Mouse (Mus musculus) testis, postnatal 10 days (tissue): ENCODE data around the gene Akr1b8.
"Not testable (repeated sequence)": the region's sequence is repeated elsewhere in the genome, so short reads cannot be mapped to it uniquely, and the experiment has no call there.

Experiments used
- DNase-seq: peaks from one replicate; pipeline ENCODE4 v3.0.0; 2021; ENCODE audit warnings: low spot score

Gene Akr1b8

DNA sequence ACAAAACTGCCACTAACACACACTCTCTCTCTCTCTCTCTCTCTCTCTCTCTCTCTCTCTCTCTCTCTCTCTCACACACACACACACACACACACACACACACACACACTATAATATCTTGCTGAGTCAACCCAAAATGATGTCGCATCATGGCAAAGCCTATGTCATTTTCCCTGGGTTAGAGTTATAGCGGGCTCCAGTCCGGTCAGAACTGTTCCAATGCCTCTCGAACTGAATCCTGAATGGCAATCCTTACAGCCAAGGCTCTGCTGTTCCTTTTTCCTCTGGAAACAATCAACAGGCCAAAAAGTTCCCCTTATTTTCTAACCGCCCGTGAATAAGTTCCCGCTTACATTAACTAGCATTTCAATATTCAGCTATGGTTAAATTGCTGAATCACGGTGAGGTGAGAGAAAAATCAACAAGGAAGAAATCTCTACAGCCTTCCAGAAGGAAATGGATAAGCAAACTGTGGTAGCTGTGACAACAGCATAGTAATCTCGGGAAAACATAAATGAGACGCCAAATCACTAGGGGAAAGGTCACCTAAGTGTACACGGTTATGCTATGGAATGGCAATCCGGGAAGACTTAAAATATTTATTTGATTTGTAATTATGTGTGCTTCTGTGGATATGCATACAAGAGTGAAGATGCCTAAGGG is 3.8 kb upstream of the Akr1b8 start:
- DNase-seq = no peak

DNA sequence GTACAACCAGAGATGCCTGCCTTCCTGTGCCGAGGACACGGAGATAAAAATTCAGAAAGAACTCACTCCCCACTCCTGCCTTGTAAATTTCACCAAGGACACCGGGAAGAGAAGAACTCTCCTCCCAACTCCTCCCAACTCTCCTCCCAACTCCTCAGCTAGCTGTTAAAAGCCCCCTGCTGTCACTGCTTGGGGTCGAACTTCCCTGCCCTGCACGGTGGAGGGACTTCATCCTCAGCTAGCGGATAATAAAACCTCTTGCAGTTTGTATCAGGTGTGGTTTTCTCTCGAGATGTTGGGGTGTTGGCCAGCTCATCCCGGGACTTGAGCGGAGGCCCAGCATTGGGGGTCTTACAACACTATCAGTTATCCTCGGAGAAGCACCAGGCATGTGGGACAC is 2.4 kb upstream of the Akr1b8 start:
- not testable (repeated sequence) for DNase-seq

DNA sequence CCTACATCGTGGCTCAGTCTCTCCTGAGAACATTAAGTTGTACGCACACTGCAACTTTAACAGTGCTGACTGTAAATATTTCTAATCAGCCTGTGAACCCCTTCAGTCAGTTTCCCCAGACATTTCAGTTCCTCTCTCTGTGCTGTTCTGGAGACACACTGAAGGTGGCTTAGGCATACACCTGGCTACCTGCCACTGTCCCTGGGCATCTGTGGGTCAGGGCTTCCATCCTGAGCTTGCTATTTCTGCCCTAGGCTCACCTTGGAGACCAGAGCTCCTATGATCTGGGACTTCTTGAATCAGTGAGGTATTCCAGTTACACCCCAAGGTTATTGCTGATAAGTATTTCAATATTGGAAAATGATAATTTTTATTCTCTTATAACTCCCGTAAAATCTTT is 1.5 kb upstream of the Akr1b8 start:
- no peak for DNase-seq

DNA sequence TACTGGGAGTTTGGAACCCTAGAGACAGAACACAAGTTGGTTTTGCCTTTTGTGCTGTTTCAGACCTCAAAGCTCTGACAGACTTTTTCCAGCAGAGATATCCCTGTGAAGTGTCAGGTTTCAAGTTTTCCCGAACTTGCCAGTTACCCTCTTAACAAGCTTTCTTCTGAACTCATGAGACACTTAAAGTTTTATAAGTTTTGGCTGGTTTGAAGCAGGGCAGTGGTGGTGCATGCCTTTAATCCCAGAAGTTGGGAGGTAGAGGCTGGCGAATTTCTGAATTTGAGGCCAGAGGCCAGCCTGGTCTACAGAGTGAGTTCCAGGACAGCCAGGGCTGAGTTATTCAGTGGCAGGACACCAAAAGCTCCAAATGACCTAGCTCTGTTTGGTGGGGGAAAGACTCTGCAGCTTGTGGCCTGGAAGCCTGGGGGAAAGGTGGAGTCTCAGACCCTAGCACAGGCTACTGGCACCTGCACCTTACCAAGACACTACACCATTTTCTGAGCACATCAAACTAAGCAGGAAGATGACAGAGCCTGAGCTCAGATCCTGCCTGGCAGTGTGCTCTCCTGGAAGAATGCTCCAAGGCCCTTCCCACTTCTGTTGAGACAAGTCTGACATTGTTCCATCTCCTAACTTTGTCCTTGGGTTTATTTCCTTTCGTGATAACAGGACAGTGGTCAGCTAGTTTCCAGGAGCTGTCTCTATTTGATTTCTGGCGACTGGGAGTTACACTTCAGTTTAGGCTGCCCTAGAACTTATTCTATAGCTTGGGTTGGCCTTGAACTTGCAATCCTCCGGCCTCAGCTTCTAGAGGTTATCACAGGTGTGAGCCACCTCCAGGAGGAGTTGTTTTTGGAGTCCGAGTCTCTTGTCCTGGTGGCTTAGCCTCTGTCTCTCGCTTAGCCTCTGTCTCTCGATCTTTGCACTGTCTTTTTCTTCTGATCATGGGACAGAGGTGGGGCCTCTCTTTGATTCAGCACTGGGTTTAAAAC is 732 bp downstream of the Akr1b8 start:
- DNase-seq = no peak

DNA sequence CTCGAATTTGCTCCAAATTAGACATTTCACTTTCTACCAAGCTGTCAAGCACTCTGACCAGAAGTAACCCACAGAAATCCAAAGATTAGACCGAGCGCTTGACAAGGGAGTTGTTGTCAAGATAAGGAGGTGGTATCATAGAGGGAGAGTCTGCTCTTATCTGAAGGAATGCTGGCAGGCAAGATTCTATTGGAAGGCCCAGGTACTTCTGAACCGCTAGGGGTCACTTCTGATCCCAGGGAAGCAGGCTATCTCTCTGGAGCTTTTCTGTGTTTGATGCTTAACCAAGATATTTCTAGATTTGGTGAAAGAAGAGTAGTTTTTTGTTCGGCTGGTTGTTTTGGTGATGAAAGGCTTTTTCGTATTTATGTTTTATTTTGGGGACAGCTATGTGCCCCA is 1.4 kb downstream of the Akr1b8 start:
- no peak for DNase-seq

DNA sequence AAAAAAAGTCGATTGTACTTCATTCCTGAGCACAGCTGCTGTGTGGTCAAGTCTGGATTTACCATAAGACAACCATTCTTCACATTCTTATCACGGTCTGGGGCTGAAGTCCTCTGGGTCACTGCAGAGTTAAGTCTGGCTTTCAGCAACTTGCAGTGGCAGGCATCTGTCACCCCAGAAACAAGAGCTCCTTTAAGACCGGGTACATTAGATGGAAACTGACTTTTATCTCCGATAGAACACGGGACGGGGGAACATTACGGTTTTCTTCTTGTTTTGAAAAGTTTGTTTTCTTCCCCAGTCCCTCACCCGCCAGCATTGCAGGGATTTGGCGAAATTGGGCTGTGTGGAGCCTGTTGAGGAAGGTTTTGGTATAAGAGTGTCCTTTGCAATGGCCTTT is 1.9 kb downstream of the Akr1b8 start:
- DNase-seq = no peak

DNA sequence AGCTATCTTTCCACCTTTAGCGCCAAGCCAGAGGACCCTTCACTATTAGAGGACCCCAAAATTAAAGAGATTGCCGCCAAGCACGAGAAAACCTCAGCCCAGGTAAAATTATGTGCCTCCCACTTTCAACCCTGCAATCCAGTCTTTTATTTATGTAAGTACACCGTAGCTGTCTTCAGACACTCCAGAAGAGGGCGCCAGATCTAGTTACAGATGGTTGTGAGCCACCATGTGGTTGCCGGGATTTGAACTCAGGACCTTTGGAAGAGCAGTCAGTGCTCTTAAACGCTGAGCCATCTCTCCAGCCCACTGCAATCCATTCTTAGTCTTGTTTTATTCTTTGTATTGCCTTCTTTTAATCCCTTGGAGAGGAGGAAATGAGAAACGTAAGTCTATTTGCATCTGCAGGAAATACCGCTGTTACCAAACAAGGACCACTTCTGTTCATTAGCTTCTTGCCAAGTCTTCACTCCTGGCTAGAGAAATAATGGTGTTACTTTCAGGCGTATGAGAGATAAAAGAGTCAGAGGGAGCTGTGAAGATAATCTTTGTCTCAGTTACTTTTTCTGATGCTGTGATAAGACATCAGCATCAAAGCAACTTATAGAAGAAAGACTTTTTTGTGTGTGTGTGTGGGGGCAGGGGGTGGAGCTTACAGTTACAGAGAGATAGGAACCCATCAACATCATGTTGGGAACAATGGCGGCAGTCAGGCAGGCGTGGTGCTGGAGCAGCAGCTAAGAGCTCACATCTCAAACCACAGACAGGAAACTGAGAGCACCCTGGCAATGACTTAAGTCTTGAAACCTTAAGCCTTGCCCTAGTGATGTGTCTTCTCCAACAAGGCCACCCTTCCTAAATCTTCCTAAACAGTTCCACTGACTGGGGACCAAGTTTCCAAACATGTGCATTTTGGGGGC is 10.6 kb downstream of the Akr1b8 start:
- DNase-seq = no peak

DNA sequence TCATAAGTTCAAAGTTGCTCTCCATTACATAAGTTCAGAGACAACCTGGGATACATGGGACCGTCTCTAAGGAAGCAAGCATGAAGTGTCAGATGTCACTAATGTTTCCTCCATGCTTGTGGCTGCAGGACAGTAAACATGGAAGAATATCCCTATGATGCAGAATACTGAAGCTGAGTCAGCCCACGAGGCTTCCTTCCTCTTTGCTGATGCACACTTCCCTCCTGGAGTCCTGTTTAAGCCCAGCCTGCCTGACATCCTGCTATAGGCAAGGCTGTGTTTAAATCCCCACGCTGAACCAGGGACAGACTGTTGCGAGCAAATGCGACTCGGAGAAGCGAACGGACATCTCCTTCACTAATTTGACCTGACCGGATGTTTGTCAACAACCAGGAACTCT is 14.1 kb downstream of the Akr1b8 start:
- DNase-seq = no peak

DNA sequence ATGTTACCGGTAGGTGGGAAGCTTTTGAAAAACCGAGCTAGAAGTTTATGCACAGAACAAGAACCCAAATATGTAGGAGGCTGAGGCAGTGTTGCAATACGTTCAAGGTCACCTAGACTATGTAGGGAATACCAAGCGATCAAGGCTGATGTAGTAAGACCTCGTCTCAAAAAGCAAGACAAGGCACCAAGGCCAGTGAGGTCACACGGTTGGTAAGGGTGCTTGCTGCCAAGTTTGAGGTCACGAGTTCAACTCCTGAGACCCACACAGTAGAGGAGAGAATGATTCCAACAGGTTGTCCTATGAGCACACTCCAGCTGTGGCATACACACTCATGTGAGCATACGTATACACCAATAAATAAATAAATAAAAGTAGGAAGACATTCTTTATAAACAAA is 16.2 kb downstream of the Akr1b8 start:
- no peak for DNase-seq

DNA sequence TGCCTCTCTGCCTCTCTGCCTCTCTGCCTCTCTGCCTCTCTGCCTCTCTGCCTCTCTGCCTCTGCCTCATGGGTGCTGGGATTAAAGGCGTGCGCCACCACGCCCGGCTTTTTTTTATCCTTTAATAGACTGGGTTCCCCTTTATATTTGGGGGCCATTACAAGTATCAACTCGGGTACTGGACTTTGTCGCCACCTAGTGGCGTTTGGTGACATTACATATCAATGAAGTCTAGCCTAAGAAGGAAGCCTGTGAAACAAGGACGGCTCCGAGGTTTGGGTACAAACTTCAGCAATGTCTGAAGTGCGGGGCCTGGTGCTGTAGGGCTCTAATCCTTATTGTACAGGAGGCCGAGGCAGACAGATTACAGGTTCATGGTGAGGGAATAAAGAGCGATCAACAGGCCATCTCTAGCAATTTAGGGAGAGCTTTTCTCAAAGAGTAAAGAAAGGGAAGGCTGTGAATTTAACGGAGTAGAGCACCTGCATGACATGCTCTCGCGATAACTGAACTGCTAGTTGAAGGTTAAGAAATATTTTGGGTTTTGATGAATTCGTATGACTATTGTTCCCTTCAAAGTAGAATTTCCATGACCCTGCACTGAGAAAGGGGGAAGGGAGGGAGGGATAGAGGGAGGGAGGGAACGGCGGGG is 17.9 kb downstream of the Akr1b8 start:
- peak; percentile 90 for DNase-seq

DNA sequence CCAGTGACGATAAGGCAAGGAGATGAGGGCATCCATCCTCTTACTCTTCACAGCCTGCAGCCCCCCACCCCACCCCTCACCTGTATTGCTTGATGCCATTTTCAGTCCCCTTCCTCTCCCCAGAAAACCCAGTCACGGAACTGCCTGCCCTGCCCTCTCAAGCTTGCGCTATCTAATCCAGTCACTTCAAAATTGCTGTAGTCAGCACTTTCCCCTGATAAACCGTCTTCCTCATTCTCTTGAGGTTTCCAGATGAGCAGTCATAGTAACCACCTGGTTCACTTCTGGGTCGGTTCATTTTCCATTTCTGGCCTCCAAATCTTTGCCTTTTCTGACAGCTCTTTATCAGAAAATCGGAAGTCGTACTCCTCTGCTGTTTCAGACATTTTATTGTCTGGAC is 19.9 kb downstream of the Akr1b8 start:
- DNase-seq = no peak

DNA sequence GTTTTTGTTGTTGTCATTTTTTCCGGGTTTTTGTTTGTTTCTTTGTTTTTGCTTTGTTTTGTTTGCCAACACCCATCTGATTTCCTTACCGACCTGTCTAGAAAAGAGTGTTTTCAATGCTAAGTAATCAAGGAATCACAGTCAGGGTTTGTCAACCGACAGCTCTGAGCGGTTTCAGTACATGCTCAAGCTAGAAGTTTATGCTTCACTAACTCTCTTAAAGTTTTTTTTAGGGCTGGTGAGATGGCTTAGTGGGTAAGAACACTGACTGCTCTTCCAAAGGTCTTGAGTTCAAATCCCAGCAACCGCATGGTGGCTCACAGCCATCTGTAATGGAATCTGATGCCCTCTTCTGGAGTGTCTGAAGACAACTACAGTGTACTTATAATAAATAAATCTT is 22.0 kb downstream of the Akr1b8 start:
- not testable (repeated sequence) for DNase-seq

DNA sequence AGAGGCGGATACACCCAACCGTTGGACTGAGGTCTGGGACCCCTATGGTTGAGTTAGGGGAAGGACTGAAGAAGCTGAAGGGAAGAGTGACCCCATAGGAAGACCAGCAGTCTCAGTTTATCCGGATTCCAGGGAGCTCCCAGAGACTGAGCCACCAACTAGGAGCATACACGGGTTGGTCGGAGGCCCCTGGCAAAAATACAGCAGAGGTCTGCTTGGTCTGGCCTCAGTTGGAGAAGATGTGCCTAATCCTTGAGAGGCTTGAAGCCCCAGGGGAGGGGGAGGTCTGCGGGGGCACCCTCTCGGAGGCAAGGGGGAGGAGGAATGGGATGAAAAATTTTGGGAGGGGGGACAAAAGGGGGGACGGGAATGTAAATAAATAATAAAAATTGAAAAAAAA is 29.5 kb downstream of the Akr1b8 start:
- peak; percentile 49 for DNase-seq

DNA sequence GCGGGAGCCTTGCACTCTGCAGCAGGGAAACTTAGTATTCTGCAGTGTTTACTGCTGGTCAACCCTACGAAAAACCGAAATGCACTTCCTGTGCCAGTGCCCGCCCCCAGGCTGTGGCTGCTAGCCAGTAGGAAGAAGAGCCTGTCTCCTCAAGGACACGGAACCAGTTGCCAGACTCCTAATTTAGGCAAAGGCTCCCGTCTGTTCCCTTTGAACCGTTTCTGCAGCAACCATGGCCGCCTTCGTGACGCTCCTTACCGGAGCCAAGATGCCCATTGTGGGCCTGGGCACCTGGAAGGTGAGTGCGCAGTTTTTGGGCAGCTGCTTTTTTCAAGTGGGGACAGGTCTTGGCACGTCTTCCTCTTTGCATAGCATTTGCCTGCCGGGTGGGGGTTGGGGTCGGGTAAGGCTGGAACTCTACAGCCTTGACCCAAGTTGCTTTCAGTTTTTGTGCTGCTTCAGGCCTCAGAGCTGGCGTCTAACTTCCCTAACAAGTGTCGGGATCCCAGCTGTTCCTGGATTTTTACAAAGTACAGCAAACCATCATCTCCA is 30.3 kb downstream of the Akr1b8 start, which contains the start of gene Akr1b10:
TSS of gene Akr1b10 (plus strand) at position 109 of the 552 bp plus-strand sequence.
- peak; percentile 90 for DNase-seq

DNA sequence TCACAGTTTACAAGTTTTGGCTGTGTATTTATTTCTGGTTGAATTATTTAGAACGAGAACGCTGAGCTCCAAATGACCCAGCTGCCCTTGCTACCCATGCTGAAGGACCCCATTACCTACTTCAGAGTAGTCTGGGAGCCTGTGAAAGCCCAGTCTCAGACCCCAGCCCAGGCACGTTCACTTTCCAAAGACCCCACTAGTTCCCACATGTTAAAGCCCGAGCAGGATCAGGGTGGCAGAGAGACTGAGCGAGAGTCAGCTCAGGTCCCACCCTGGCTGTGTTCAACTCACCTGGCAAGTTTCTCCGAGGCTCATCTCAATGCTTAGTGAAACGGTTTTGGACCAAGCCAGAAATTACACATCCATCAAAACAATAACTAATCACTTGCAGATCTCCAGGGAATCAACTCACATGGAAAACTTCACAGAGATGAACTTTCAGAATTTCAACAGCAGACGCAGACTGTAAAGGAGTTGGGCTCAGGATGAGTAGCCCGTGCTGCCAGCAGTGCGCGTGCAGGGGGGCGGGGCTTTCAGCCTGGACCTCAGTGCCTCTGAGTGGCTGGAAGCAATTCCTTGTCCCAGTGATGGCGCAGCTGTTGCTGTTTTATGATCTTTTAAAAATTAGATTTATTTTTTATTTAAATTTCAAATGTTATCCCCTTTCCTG is 30.9 kb downstream of the Akr1b8 start:
- peak; percentile 87 for DNase-seq

DNA sequence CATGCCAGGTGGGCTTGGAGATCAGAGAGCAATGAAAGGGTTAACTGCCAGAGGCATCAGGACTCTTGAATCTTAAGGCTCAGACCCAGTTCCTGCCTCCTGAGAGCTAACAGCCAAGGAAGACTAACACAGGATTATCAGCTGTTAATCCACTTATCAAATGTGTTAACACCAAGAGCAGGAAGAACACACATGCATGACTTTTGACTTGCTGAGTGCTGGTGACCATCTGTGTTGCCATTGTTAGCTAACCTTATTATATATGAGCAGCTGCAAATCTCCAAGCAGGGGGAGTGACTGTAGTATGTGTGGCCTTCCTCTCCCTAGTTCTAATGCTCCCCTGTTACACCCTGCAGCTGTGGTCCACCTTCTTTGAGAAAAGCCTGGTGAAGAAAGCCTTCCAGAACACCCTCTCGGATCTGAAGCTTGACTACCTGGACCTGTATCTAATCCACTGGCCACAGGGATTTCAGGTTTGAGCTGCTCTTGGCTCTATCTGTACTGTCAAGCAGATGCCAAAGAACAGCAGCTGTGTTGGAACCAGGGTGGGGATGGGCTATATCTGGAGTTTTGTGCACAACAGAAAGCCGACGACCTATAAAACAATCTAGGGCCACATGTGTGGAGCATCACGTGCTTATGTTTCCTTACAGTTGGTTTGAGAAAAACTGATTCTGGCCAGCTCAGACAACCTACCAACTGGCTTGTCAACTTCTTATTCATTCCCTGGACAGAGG is 34.7 kb downstream of the Akr1b8 start:
- no peak for DNase-seq

DNA sequence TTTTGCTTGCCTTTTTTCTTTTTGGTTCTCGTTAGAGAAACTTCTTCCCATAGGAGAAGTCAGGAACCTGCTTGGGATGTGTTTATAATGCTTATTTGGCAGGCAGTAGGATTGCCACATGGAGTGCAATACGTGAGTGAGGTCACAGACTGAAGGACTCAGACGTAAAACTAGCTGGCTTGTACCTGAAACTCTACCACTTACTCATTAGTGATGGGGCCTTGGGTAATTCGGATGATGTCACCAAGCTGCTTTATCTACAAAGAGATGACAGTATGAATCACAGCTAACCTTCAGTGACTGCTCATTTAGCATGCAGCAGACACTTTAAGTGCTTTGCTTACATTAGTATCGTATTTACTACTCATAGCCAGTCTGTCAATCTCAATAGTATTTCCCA is 42.0 kb downstream of the Akr1b8 start:
- DNase-seq = no peak

DNA sequence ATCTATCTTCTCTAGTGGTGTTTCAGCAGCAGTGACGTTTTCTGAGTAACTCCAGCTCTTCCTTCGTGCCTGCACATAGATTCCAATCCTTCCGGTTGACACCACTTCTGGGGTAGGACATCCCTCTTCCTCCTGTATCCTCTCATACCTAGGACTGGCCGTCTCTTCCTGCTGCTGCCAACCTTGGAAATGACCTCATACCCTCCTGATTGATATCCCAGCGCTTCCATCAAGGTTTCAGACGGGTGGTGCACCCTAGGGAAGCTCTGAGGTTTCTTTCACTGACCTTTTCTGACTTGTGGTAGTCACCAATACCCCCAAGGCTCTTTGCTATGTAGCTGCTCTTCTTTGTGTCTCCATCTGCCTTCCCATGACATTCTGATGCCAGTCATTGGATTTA is 44.5 kb downstream of the Akr1b8 start:
- no peak for DNase-seq

DNA sequence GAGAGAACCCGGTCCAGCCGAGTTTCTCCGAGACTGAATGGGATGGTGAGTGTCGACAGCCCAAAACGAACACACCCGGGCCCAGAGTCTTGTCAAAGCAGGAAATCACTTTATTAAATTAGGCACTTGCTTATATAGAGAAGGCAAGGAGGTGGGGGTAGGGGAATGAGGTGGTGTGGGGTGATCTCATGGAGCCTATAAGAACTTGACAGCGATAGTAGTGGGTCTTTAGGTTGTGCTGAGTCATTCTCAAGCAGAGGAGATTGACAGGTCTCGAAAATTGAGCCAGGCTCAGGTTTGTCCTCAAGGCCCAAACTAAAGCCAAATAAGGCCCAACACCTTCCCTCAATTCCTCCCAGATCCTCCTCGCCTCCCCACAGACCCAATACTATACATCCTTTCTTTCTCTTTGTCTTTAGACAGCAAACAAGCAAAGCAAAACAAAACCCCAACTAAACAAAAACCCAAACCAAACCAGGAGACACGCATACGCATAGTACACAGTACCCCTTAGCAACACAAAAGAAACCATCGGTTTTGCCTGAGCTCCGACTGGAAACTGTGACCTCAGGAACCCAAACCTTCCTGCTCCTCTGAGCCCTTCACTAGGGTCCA is 45.8 kb downstream of the Akr1b8 start:
- DNase-seq = no peak

DNA sequence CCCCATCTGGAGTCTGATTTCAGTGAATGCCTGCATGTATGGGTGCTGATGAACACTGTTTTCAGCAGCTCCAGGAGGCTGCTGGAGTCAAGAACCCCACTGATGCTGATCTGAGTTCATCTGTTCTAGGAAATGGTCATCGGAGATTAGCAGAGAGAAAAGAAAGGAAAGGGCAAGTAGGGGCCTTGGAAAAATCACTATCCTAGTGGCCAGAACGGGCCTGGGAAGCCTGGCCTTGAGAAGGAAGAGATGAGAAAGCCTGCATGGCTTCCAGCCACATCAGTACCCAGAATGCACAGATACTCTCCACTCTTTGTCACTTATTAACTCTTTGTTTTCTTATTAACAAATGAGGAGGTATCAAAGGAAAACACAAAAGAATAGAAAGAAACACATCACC is 46.8 kb downstream of the Akr1b8 start:
- DNase-seq = no peak
